Mouse (Mus musculus) 3134 (cell line): ENCODE data around the gene Aoc3.
"Not testable (repeated sequence)": the region's sequence is repeated elsewhere in the genome, so short reads cannot be mapped to it uniquely, and the experiment has no call there.

Experiments
- DNase-seq: peaks from one replicate; pipeline ENCODE4 v3.0.0-alpha.2; 2011; ENCODE audit warnings: low spot score; ENCODE audit not compliant: insufficient read length; ENCODE audit errors: extremely low read depth

Gene Aoc3

GRCm38 (mm10) chr11:101367326-101367935 is 37.0 kb downstream of the Aoc3 start, which contains the start of gene G6pc:
Gene G6pc, plus strand, starts transcription at chr11:101367561.
- no peak for DNase-seq

GRCm38 (mm10) chr11:101370141-101370540 is 39.7 kb downstream of the Aoc3 start:
- DNase-seq, result no peak

- no peak for DNase-seq
Observed at GRCm38 (mm10) chr11:101374421-101374938, 44.1 kb downstream of the Aoc3 start.

- not testable (repeated sequence) for DNase-seq
Observed at GRCm38 (mm10) chr11:101378196-101378595, 47.8 kb downstream of the Aoc3 start.

GRCm38 (mm10) chr11:101378926-101379325 is 48.5 kb downstream of the Aoc3 start:
- DNase-seq, result no peak

- DNase-seq, result no peak
Observed at GRCm38 (mm10) chr11:101381817-101382216, 51.4 kb downstream of the Aoc3 start.
